Mouse (Mus musculus): ENCODE measurements at regions not wholly inside any gene's neighbourhood (a gene's known extent, or its start where the extent isn't known, plus 50 kb on each side); places are given as distances from the start of the nearest gene placed in this dataset.

DNA sequence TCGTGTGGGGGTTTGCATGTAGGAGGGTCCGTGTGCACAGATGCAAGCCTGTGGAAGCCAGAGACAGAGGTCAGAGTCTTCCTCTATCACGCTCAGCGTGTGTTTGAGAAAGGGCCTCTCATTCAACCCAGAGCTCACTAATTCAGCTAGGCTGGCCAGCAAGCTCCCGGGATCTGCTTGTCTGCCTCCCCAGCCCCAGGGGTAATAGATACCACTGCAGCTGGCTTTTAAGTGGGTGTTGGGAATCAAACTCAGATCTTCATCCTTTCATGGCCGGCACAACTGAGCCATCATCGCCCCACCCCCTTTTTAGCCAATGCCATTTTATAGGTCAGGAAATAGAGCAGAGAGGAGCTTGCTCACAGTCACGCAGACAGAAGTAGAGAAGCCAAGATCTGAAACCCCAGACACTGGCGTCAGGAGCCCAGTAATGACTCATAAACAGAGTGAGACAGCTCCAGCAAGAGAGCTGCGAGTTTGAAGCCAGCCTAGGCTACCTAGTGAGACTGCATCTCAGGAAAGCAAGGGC lies 80.3 kb downstream of the 1700001O22Rik start:
- 7% methylated on average over 10 of the region's 10 CpGs for WGBS

DNA sequence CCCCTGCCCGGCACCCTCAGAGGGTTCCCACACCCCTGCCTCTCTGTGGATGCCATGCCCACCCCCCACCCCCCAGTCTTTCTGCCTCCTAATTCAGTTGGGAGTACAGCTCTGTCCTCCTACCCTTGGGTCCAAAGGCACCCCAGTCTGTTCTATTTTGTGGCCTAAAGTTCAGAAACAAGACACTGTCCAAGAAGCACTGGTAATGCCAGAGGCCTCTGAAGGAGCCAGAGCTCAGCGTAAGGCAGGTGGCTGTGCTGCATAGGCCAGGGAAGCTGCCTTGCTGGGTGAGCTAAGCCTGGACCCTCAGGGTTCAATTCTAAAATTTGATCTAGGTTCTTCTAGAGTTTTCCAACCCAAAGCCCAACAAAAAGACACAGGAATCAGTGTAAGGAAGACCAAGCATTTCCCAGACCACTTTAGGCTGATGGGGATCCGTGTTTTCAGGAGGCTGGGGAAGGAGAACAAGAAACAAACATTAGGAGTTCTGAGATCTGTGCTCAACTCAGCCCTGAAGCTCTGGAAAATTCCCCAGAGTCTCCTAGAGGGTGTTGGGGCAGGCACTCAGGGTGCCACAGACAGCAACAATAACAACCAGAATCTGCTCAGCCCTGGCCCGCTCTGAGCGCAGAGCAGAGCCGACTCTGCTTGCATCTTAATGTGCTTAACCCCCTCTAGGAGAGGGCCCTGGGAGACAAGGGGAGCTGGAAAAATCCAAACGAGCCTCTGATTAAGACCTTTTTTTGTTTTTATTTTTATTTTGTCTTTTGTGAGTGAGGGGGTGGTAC lies 81.0 kb downstream of the 1700001O22Rik start:
- DNase-seq (ENCODE audit: low spot score), result no peak
- peaks cover 94% of the 10 kb centered on the region for H3K4me1 ChIP-seq
- H3K9me3 ChIP-seq (replicated peaks), result no peaks in the 10 kb centered on the region
- peak overlapping the region; percentile 100 for H3K27ac ChIP-seq (replicated peaks)
- H3K36me3 ChIP-seq, result no peaks in the 10 kb centered on the region
- no peaks in the 10 kb centered on the region; the same call in 1 of the 2 replicates for H3K27me3 ChIP-seq (ENCODE audit: low read depth, poor library complexity, severe bottlenecking)
- H3K4me3 ChIP-seq, result peak overlapping the region; percentile 54
- 6% methylated on average over 7 of the region's 7 CpGs for WGBS

More for the DNA sequence above, 80.3 kb downstream of the 1700001O22Rik start:
- Histone ChIP-seq H3K4me3 (peak overlapping the region; percentile 54), H3K27ac (replicated peaks) (peak overlapping the region; percentile 100), H3K9me3 (replicated peaks) (no peaks in the 10 kb centered on the region), H3K36me3 (no peaks in the 10 kb centered on the region), H3K4me1 (peaks cover 88% of the 10 kb centered on the region), H3K27me3 (ENCODE audit: low read depth, poor library complexity, severe bottlenecking) (no peaks in the 10 kb centered on the region; the same call in 1 of the 2 replicates)
- DNase-seq (ENCODE audit: low spot score), result peak; percentile 64

DNA sequence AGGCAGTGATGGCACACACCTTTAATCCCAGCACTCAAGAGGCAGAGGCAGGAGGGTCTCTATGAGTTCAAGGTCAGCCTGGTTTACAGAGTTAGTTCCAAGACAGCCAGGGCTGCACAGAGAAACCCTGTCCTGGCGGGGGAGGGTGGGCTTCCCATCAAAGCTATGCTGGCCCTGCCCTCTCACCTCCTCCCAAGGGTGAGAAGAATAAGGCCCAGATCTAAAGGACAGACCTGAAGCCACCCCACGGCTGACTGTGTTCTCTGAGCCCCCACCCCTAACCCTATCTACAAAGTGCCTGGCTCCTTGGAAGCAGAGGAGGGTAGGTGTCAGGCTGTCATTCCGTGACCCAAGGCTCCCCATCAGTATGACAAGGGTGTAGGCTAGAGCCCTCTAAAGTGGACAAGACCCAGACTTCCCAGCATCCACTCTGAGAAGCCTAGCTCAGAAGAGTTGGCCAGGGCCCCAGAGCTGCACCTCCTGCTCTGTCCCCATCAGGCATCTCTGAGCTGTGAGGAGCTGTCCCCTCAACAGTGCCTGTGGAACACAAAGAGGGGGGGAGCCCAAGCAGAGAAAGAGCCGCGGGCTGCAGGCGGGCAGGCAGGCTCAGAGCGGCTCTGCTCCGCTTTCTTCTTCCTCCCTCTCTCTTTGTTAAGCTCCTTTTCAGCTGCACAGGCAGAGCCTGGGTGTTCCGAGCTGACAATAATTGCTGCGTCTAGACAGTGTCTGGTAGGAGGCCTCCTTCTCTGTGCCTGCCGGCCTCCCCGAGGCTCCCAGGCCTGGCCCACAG lies 81.8 kb downstream of the 1700001O22Rik start:
- no peaks in the 10 kb centered on the region; the same call in 1 of the 2 replicates for H3K27me3 ChIP-seq (ENCODE audit: low read depth, poor library complexity, severe bottlenecking)
- DNase-seq (ENCODE audit: low spot score), result peak; percentile 89
- no peaks in the 10 kb centered on the region for H3K9me3 ChIP-seq (replicated peaks)
- H3K36me3 ChIP-seq, result no peaks in the 10 kb centered on the region
- peak overlapping the region; percentile 54 for H3K4me3 ChIP-seq
- peak overlapping the region; percentile 100 for H3K27ac ChIP-seq (replicated peaks)
- H3K4me1 ChIP-seq, result peaks cover 100% of the 10 kb centered on the region
- WGBS, result 12% methylated on average over 12 of the region's 12 CpGs

DNA sequence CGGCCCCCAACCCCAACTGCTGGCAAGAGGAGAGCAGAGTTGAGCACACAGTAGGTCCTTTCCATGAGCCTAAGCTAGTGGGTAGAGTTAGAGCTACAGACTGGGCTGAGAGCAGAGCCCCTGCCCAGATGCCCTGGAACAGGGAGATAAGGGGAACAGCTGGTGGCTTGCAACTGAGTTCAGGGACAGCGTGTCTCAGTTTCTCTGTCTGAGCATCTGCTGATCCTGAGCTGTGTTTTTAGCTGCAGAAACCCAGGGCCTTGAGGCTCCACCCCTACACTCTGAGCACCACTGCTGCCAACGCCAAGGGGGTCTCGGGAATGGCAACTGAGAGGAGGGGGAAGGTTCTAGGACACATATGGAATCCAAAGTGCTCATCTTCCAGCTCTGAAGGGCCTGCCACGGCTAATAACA lies 82.4 kb downstream of the 1700001O22Rik start:
- Histone ChIP-seq H3K4me1 (peaks cover 100% of the 10 kb centered on the region), H3K9me3 (replicated peaks) (no peaks in the 10 kb centered on the region), H3K27me3 (ENCODE audit: low read depth, poor library complexity, severe bottlenecking) (no peaks in the 10 kb centered on the region), H3K36me3 (no peaks in the 10 kb centered on the region), H3K4me3 (peak overlapping the region; percentile 54; the same call in 1 of the 2 replicates), H3K27ac (replicated peaks) (peak overlapping the region; percentile 100)
- DNase-seq (ENCODE audit: low spot score), result no peak
- WGBS, result 59% methylated on average over 5 of the region's 5 CpGs

DNA sequence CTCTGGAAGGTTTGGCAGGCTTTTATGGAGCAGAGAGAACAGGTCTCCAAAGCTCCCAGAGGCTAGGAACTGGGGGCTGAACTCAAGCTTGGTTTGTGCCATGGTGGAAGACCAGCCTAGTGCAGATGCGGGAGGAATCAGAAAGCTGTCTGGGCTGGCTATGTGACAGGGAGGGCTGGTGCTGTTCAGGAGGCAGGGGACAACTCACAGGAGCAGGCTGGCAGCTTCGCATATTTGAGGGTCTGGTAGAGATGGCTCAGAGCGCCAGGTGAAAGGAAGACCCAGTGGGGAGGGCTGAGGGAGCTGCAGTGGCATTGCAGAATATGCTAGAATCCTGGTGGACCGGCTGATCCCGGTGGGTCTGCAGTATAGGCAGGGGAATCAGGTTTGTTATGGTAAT lies 83.2 kb downstream of the 1700001O22Rik start:
- Histone ChIP-seq H3K36me3 (no peaks in the 10 kb centered on the region), H3K27ac (replicated peaks) (peak overlapping the region; percentile 100), H3K4me3 (peak overlapping the region; percentile 54), H3K4me1 (peaks cover 100% of the 10 kb centered on the region), H3K27me3 (ENCODE audit: low read depth, poor library complexity, severe bottlenecking) (no peaks in the 10 kb centered on the region), H3K9me3 (replicated peaks) (no peaks in the 10 kb centered on the region)
- no peak for DNase-seq (ENCODE audit: low spot score)
- 32% methylated on average over 5 of the region's 5 CpGs for WGBS

DNA sequence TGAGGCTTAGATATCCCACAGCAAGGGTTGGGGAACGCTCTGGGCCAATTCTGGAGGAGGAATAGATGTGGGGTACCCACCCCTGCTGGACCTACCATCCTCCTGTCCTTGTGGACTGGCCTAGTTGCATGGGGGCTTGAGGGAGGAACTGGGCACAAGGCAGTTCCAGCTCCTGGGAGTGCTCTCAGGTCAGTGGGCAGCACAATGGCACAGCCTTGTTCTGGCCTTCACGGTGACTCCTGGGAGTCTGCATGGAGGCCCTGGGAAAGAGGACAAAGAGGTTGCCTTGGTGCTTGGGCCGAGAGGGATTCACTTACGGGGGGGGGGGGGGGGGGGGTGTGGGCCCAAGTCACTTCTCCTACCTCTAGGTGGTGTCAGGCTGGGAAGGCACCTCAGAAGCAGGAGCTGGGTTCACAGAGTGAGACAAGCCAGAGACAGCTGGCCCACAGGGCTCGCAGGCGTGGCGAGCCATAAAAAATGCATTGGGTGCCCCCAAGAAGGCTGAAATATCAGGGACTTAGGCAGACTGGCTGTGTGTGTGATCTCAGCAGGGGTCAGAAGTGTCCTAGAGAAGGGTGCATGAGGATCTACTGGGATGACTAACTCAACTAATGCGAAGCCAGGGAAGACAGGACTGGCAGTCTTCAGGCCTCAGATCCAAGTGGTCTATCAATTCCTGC lies 83.7 kb downstream of the 1700001O22Rik start:
- DNase-seq (ENCODE audit: low spot score), result peak; percentile 68
- H3K4me3 ChIP-seq, result peak overlapping the region; percentile 54
- 25% methylated on average over 8 of the region's 8 CpGs for WGBS
- H3K36me3 ChIP-seq, result no peaks in the 10 kb centered on the region
- H3K27me3 ChIP-seq (ENCODE audit: low read depth, poor library complexity, severe bottlenecking), result no peaks in the 10 kb centered on the region
- H3K9me3 ChIP-seq (replicated peaks), result no peaks in the 10 kb centered on the region
- peak overlapping the region; percentile 100 for H3K27ac ChIP-seq (replicated peaks)
- H3K4me1 ChIP-seq, result peaks cover 98% of the 10 kb centered on the region

DNA sequence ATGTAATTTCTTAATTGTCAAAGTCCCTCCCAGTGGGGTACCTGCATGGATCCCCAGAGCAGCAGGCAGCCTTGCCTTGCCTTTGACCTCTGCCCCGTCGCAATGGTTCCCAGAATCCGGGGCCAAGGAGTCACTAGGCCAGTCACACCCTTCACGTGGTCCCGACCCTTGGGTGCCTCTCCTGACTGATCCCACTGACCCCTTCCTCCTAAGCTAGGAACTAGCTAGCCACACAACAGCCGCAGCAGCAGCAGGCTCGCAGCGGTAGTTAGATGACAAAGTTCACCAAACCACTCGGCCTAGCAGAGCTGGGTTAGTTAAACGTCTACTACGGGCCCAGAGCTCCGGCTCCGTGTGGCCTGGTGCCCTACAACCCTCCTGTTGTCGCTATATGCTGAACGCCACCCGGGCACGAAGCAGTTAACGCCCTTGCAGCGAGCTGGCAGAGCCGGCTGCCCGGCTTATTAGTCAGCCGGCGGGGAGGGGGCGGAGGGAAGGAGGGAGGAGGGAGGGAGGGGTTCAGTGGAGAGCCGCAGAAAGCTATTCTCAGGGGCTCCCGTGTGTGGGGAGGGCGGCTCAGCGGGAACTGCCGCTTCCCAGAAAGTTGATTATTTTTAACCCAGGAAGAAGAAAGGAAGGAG lies 84.6 kb downstream of the 1700001O22Rik start:
- H3K4me3 ChIP-seq, result peak overlapping the region; percentile 54
- H3K9me3 ChIP-seq (replicated peaks), result no peaks in the 10 kb centered on the region
- peaks cover 91% of the 10 kb centered on the region for H3K4me1 ChIP-seq
- peak overlapping the region; percentile 100 for H3K27ac ChIP-seq (replicated peaks)
- 0% methylated on average over 29 of the region's 29 CpGs for WGBS
- no peaks in the 10 kb centered on the region for H3K27me3 ChIP-seq (ENCODE audit: low read depth, poor library complexity, severe bottlenecking)
- DNase-seq (ENCODE audit: low spot score), result peak; percentile 95
- H3K36me3 ChIP-seq, result no peaks in the 10 kb centered on the region

DNA sequence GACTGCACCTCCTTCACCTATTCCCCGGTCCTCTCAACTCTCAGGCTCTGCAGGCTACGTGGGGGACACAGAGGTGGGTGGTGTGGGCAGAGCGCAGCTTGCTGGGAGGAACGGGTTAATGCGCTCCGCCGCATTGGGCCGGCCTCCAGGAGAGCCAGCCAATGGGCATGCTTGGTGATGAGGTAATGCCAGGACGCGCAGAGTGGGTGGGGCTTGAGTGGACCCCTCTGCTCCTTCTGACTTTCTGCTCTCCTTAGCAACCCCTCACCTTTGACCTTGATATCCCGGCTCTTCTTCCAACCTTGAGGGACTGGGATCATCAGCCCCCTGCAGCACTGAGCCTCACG lies 85.2 kb downstream of the 1700001O22Rik start:
- H3K27ac ChIP-seq (replicated peaks), result peak overlapping the region; percentile 100
- H3K4me3 ChIP-seq, result peak overlapping the region; percentile 54
- H3K4me1 ChIP-seq, result peaks cover 91% of the 10 kb centered on the region
- no peaks in the 10 kb centered on the region for H3K27me3 ChIP-seq (ENCODE audit: low read depth, poor library complexity, severe bottlenecking)
- no peaks in the 10 kb centered on the region for H3K9me3 ChIP-seq (replicated peaks)
- WGBS, result under 1% methylated on average over 12 of the region's 12 CpGs
- no peaks in the 10 kb centered on the region for H3K36me3 ChIP-seq
- peak; percentile 96 for DNase-seq (ENCODE audit: low spot score)

DNA sequence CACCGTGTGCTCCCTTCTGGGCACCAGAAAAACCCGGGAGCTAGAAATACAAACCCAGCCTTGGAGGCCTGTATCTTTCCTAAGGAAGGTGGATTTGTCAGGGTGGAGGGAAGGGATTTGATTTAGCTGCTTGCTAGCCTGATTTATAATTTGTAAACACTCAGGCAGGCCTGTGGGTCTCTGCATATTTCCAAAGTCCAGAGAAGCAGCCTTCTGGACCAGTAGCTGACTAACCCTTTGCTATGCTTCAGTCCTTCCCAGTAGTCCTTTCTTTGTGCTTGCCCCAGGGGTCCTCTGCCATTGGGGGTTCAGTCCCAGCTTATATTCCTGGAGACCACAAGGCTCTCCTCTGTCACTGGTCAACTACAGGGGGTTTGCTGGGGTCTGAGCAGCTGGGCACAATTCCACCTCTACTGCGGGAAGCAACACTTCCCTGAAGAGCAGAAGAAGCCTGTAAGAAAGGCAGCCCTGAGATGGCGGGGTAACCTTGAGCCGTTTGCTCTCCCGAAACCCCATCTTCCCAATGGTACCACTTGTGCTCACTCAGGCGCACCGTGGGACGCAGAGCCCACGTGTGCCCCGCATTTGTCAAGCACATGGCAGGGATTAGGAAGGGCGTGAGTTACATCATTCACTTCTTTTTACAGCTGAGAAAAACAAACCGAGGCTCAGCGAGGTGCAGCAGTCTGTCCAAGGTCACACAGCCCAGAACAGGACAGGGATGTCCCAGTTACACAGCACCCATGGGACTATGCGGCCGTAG lies 85.7 kb downstream of the 1700001O22Rik start:
- 1% methylated on average over 16 of the region's 16 CpGs for WGBS
- Histone ChIP-seq H3K36me3 (no peaks in the 10 kb centered on the region), H3K4me3 (peak overlapping the region; percentile 54), H3K4me1 (peaks cover 91% of the 10 kb centered on the region), H3K27ac (replicated peaks) (peak overlapping the region; percentile 100), H3K27me3 (ENCODE audit: low read depth, poor library complexity, severe bottlenecking) (no peaks in the 10 kb centered on the region), H3K9me3 (replicated peaks) (no peaks in the 10 kb centered on the region)
- DNase-seq (ENCODE audit: low spot score), result no peak

DNA sequence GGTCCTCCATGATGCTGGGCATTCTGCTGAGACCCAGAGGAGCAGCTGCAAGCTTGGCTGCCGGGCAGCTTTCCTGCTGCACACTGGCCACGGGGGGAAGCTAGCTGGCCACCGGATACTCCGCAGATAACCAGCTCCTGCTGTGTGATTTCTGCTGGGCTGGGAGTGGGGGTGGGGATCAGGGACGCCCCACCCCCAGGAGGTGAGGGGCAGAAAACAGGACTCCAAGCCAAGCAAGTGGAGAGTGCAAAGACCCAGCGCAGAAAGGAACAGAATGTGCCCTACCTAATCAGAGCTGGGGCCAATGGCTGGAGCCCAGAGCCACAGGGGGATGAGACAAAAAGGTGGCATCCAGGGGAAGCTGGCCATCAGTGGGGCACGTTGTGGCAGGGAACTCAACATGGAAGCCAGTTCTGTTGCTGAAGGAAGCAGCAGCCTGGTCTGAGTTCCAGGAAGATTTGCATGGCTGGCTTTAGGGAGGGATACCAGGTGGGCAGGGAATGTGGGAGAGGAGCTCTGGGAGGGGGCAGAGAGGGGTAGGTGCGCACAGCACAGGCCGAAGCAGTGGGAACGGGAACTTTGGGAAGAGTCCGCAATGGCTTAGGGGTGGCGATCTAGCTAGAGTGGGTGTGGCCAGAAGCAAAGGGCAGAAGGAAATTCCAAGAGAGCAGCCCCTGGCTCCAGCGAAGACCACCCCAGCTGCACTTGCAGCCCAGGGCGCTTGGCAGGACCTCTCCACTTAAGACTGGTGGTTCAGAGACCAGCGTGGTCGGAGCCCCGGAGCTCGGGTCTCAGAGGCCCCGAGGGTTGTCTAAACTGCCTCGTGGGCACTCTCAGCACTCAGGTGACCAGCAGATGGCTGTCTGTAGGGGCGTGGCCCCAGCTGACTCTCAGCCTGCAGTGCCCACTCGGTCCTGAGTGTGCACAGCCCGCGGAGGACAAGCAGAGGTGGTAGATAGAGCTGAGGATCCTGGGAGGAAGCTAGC lies 86.6 kb downstream of the 1700001O22Rik start:
- Histone ChIP-seq H3K9me3 (replicated peaks) (no peaks in the 10 kb centered on the region), H3K36me3 (no peaks in the 10 kb centered on the region), H3K4me3 (peak overlapping the region; percentile 54), H3K27ac (replicated peaks) (peak overlapping the region; percentile 100), H3K27me3 (ENCODE audit: low read depth, poor library complexity, severe bottlenecking) (no peaks in the 10 kb centered on the region; the same call in 1 of the 2 replicates), H3K4me1 (peaks cover 91% of the 10 kb centered on the region)
- under 1% methylated on average over 24 of the region's 24 CpGs for WGBS
- DNase-seq (ENCODE audit: low spot score), result peak; percentile 67
